Mouse (Mus musculus): ENCODE measurements around the gene Ctbp1. TPM values are rescaled to one million over a fixed set of nuclear protein-coding genes. Genes with fewer than 3 reads are reported as not detected.

The Ctbp1 gene
- polyA plus RNA-seq, 1 experiment from 2014 or later = 398 TPM

- Histone ChIP-seq H3K27ac (ENCODE audit: low read depth, low read length) (no peak overlapping the region), H3K9me3 (ENCODE audit: control insufficient read depth, low read length) (no peaks in the 10 kb centered on the region), H3K36me3 (ENCODE audit: control insufficient read depth, insufficient read depth, low read length) (no peaks in the 10 kb centered on the region), H3K4me2 (replicated peaks; ENCODE audit: low read depth, low read length) (no peak overlapping the region), H3K27me3 (ENCODE audit: control insufficient read depth, insufficient read depth, low read length) (no peaks in the 10 kb centered on the region), H3K9ac (ENCODE audit: low read depth, low read length) (no peak overlapping the region), H3K4me3 (ENCODE audit: low read length) (no peak overlapping the region), H3K4me1 (ENCODE audit: control insufficient read depth, insufficient read depth, low read length) (no peaks in the 10 kb centered on the region)
- no peak for ATAC-seq (ENCODE audit: low FRiP score, low TSS enrichment)
- WGBS = 53% methylated on average over 5 of the region's 5 CpGs
Measured at GRCm38 (mm10) chr5:33278950-33279349, 4.2 kb upstream of the Ctbp1 start.

- H3K4me2 ChIP-seq (replicated peaks; ENCODE audit: low read depth, low read length) = no peak overlapping the region
- ATAC-seq (ENCODE audit: low FRiP score, low TSS enrichment) = no peak
- H3K9me3 ChIP-seq (ENCODE audit: control insufficient read depth, low read length) = no peaks in the 10 kb centered on the region
- 83% methylated on average over 2 of the region's 2 CpGs for WGBS
- H3K9ac ChIP-seq (ENCODE audit: low read depth, low read length) = no peak overlapping the region
- peaks cover 6% of the 10 kb centered on the region; the same call in 1 of the 2 replicates for H3K36me3 ChIP-seq (ENCODE audit: control insufficient read depth, insufficient read depth, low read length)
- peaks cover 12% of the 10 kb centered on the region for H3K4me1 ChIP-seq (ENCODE audit: control insufficient read depth, insufficient read depth, low read length)
- H3K27me3 ChIP-seq (ENCODE audit: control insufficient read depth, insufficient read depth, low read length) = no peaks in the 10 kb centered on the region
- H3K4me3 ChIP-seq (ENCODE audit: low read length) = no peak overlapping the region
- H3K27ac ChIP-seq (ENCODE audit: low read depth, low read length) = no peak overlapping the region
Measured at GRCm38 (mm10) chr5:33277286-33277685, 2.5 kb upstream of the Ctbp1 start.

- H3K4me3 ChIP-seq (ENCODE audit: low read length) = peak overlapping the region; percentile 84; the same call in 1 of the 2 replicates
- 16% methylated on average over 1 of the region's 1 CpGs for WGBS
Measured at GRCm38 (mm10) chr5:33275754-33276153, 960 bp upstream of the Ctbp1 start.

GRCm38 (mm10) chr5:33274085-33274952, 475 bp downstream of the Ctbp1 start:
- 0% methylated on average over 63 of the region's 97 CpGs for WGBS
- ATAC-seq (ENCODE audit: low FRiP score, low TSS enrichment) = peak; percentile 61

More at GRCm38 (mm10) chr5:33275754-33276153, 960 bp upstream of the Ctbp1 start:
- H3K27me3 ChIP-seq (ENCODE audit: control insufficient read depth, insufficient read depth, low read length) = no peaks in the 10 kb centered on the region
- H3K9me3 ChIP-seq (ENCODE audit: control insufficient read depth, low read length) = no peaks in the 10 kb centered on the region
- peaks cover 9% of the 10 kb centered on the region; the same call in 1 of the 2 replicates for H3K36me3 ChIP-seq (ENCODE audit: control insufficient read depth, insufficient read depth, low read length)
- no peak overlapping the region for H3K9ac ChIP-seq (ENCODE audit: low read depth, low read length)
- H3K27ac ChIP-seq (ENCODE audit: low read depth, low read length) = no peak overlapping the region
- H3K4me2 ChIP-seq (replicated peaks; ENCODE audit: low read depth, low read length) = peak overlapping the region; percentile 82; the same call in 1 of the 2 replicates
- ATAC-seq (ENCODE audit: low FRiP score, low TSS enrichment) = no peak
- peaks cover 20% of the 10 kb centered on the region for H3K4me1 ChIP-seq (ENCODE audit: control insufficient read depth, insufficient read depth, low read length)

GRCm38 (mm10) chr5:33273777-33274084, 1.1 kb downstream of the Ctbp1 start:
- Histone ChIP-seq H3K4me1 (ENCODE audit: control insufficient read depth, insufficient read depth, low read length) (peaks cover 20% of the 10 kb centered on the region), H3K9ac (ENCODE audit: low read depth, low read length) (peak overlapping the region; percentile 94), H3K27ac (ENCODE audit: low read depth, low read length) (peak overlapping the region; percentile 82; the same call in 1 of the 2 replicates), H3K9me3 (ENCODE audit: control insufficient read depth, low read length) (no peaks in the 10 kb centered on the region), H3K4me2 (replicated peaks; ENCODE audit: low read depth, low read length) (peak overlapping the region; percentile 82), H3K36me3 (ENCODE audit: control insufficient read depth, insufficient read depth, low read length) (peaks cover 15% of the 10 kb centered on the region), H3K27me3 (ENCODE audit: control insufficient read depth, insufficient read depth, low read length) (no peaks in the 10 kb centered on the region), H3K4me3 (ENCODE audit: low read length) (peak overlapping the region; percentile 84)
- no peak for ATAC-seq (ENCODE audit: low FRiP score, low TSS enrichment)
- 8% methylated on average over 6 of the region's 6 CpGs for WGBS

More at GRCm38 (mm10) chr5:33274085-33274952, 475 bp downstream of the Ctbp1 start:
- Histone ChIP-seq H3K27ac (ENCODE audit: low read depth, low read length) (peak overlapping the region; percentile 91), H3K4me2 (replicated peaks; ENCODE audit: low read depth, low read length) (peak overlapping the region; percentile 82), H3K9me3 (ENCODE audit: control insufficient read depth, low read length) (no peaks in the 10 kb centered on the region), H3K9ac (ENCODE audit: low read depth, low read length) (peak overlapping the region; percentile 94), H3K36me3 (ENCODE audit: control insufficient read depth, insufficient read depth, low read length) (peaks cover 9% of the 10 kb centered on the region; the same call in 1 of the 2 replicates), H3K4me3 (ENCODE audit: low read length) (peak overlapping the region; percentile 84), H3K4me1 (ENCODE audit: control insufficient read depth, insufficient read depth, low read length) (peaks cover 20% of the 10 kb centered on the region), H3K27me3 (ENCODE audit: control insufficient read depth, insufficient read depth, low read length) (no peaks in the 10 kb centered on the region)

- Histone ChIP-seq H3K4me1 (ENCODE audit: control insufficient read depth, insufficient read depth, low read length) (peaks cover 20% of the 10 kb centered on the region), H3K9ac (ENCODE audit: low read depth, low read length) (peak overlapping the region; percentile 94; the same call in 1 of the 2 replicates), H3K4me2 (replicated peaks; ENCODE audit: low read depth, low read length) (peak overlapping the region; percentile 82), H3K36me3 (ENCODE audit: control insufficient read depth, insufficient read depth, low read length) (peaks cover 21% of the 10 kb centered on the region), H3K27me3 (ENCODE audit: control insufficient read depth, insufficient read depth, low read length) (no peaks in the 10 kb centered on the region), H3K4me3 (ENCODE audit: low read length) (peak overlapping the region; percentile 84), H3K9me3 (ENCODE audit: control insufficient read depth, low read length) (no peaks in the 10 kb centered on the region), H3K27ac (ENCODE audit: low read depth, low read length) (0 out of 2 replicates have a peak overlapping the region, but pooled peaks have one; percentile 82)
- 74% methylated on average over 7 of the region's 7 CpGs for WGBS
- ATAC-seq (ENCODE audit: low FRiP score, low TSS enrichment) = no peak
Measured at GRCm38 (mm10) chr5:33272845-33273776, 1.7 kb downstream of the Ctbp1 start.

- Histone ChIP-seq H3K27ac (ENCODE audit: low read depth, low read length) (no peak overlapping the region), H3K4me2 (replicated peaks; ENCODE audit: low read depth, low read length) (no peak overlapping the region), H3K4me3 (ENCODE audit: low read length) (no peak overlapping the region), H3K9ac (ENCODE audit: low read depth, low read length) (no peak overlapping the region), H3K9me3 (ENCODE audit: control insufficient read depth, low read length) (no peaks in the 10 kb centered on the region), H3K27me3 (ENCODE audit: control insufficient read depth, insufficient read depth, low read length) (no peaks in the 10 kb centered on the region), H3K4me1 (ENCODE audit: control insufficient read depth, insufficient read depth, low read length) (peaks cover 20% of the 10 kb centered on the region), H3K36me3 (ENCODE audit: control insufficient read depth, insufficient read depth, low read length) (peaks cover 30% of the 10 kb centered on the region)
- WGBS = 85% methylated on average over 7 of the region's 7 CpGs
- no peak for ATAC-seq (ENCODE audit: low FRiP score, low TSS enrichment)
Measured at GRCm38 (mm10) chr5:33272146-33272545, 2.6 kb downstream of the Ctbp1 start.

- H3K27me3 ChIP-seq (ENCODE audit: control insufficient read depth, insufficient read depth, low read length) = no peaks in the 10 kb centered on the region
- H3K4me3 ChIP-seq (ENCODE audit: low read length) = no peak overlapping the region
- WGBS = 22% methylated on average over 5 of the region's 5 CpGs
- H3K4me1 ChIP-seq (ENCODE audit: control insufficient read depth, insufficient read depth, low read length) = peaks cover 20% of the 10 kb centered on the region
- H3K36me3 ChIP-seq (ENCODE audit: control insufficient read depth, insufficient read depth, low read length) = peaks cover 45% of the 10 kb centered on the region
- ATAC-seq (ENCODE audit: low FRiP score, low TSS enrichment) = no peak
- H3K9ac ChIP-seq (ENCODE audit: low read depth, low read length) = no peak overlapping the region
- H3K9me3 ChIP-seq (ENCODE audit: control insufficient read depth, low read length) = no peaks in the 10 kb centered on the region
- H3K4me2 ChIP-seq (replicated peaks; ENCODE audit: low read depth, low read length) = no peak overlapping the region
- 0 out of 2 replicates have a peak overlapping the region, but pooled peaks have one; percentile 10 for H3K27ac ChIP-seq (ENCODE audit: low read depth, low read length)
Measured at GRCm38 (mm10) chr5:33270568-33270967, 4.2 kb downstream of the Ctbp1 start.
